Mouse (Mus musculus) B cell, adult 2 months (primary cell): ENCODE data around the gene Il9r.
A peak's percentile ranks its signal among the peaks of the same experiment; 100 is the strongest.

Experiments
- DNase-seq, 2 experiments: peaks; one replicate each; pipeline ENCODE4 v3.0.0; 2022

Gene Il9r

GRCm38 (mm10) chr11:32226124-32226871 lies 26.2 kb upstream of the Il9r start, which contains the start of gene Mpg:
TSS of gene Mpg (plus strand) at chr11:32226505.
- peak; percentile 92 to 93 for DNase-seq

- no peak for DNase-seq
These were observed 25.4 kb upstream of the Il9r start for GRCm38 (mm10) chr11:32225222-32226104.

DNA sequence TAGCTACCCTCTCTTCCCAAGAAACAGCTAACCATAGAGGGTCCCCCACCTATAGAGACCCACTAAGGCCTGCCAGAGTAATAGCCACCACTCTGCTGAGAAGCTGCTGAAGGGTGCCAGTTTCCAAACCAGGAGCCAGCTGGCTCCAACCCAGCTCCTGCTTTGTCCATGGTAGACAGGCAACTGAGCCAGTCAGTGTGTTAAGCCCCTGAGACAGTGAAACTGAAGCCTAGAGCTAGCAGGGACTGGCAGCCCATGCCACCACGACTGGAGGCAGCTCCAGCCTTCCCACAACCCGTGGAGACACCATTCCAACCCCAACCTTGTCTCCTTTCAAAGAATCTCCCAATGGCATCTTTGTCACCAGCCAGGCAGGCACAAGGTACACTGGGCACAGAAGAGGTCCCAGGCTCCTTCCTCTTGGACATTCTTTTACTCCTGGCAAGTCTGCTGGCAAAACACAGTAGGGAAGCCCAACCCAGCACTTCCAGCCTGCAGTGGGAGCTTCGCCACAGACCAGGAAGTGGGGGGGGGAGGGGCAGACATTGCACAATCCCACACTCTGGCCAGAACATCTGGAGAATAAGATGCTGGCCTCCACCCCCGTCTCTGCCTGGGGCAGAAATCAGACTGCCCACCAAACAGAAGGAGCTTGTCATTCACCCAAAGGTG lies 24.5 kb upstream of the Il9r start:
- DNase-seq: no peak

- no peak for DNase-seq
These were observed 23.4 kb upstream of the Il9r start for GRCm38 (mm10) chr11:32223297-32223967.

DNA sequence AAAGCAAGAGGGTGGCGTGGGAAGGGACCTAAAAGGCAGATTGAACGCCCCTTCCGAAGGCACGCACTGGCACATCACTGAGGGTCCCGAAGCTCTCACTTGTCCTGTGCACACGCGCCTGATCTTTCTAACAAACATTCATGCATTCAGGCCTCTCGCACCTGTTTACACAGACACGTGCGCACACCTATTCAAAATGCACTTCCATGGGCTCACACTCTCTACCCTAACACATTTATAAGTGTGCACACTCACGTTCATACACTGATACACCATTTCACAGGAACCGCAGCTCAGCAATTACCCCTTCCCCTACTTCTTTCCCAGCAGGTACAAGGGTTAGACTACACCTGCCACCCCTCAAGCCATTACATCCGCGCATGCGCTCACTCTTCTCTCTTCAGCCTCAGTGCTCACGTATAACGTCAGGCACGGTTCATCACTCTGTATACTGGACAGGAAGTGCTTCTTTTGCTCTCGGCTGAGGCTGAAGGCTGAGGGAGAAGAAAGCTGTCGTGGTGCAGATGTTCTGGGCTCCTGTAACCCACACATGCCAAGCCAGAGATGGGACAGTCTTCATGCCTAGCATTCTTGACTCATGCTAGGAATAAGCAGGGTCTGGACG lies 22.6 kb upstream of the Il9r start:
- DNase-seq: peak; percentile 56 to 58

DNA sequence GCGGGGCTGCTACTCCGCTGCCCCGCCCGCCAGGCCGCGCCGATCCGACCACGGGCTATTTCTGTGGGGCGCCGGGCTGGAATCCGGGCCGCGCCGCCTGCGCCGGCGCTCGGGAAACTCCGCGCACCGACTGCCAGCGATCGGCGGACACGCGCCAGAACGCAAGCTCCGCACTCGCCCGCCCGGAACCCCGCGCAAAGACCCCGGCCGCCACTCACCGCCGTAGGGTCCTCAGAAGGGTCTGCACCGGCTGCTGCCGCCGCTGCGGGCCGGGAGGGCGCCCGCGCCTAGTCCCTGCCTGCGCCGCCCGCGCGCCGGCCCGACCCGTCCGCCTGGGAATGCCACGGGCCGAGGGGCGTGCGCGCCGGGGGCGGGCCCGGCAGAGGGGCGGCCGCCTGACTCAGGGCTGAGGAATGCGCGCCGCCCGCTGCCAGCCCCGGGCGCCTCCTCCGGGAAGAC lies 21.9 kb upstream of the Il9r start, which contains the start of gene Rhbdf1:
TSS of gene Rhbdf1 (minus strand) at position 350 of the 459 bp plus-strand sequence.
- DNase-seq: no peak

GRCm38 (mm10) chr11:32221225-32221950 lies 21.3 kb upstream of the Il9r start:
- DNase-seq: peak; percentile 49 to 54

- DNase-seq: peak in 1 of 2 experiments; percentile 34
These were observed 20.6 kb upstream of the Il9r start for GRCm38 (mm10) chr11:32220607-32221224.

DNA sequence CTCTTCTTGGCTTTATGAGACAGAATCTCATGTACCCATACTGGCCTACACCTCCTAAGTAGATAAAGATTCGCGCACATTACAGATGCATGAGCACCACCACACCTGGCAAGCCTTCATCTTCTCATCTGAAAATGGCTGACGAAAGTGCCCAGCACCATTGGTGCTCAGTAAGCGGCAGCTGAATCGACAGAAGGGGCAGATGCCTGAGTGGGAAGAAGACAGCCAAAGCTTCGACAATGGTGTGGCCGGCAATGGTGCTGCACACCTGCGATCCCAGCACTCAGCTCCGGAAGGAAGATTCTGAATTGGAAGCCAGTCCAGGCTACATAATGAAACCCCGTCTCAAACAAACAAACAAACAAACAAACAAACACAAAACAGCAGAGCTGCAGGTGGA lies 19.2 kb upstream of the Il9r start:
- no peak for DNase-seq

GRCm38 (mm10) chr11:32218501-32219050 lies 18.5 kb upstream of the Il9r start:
- no peak for DNase-seq

GRCm38 (mm10) chr11:32216851-32217250 lies 16.8 kb upstream of the Il9r start:
- peak; percentile 84 for DNase-seq

DNA sequence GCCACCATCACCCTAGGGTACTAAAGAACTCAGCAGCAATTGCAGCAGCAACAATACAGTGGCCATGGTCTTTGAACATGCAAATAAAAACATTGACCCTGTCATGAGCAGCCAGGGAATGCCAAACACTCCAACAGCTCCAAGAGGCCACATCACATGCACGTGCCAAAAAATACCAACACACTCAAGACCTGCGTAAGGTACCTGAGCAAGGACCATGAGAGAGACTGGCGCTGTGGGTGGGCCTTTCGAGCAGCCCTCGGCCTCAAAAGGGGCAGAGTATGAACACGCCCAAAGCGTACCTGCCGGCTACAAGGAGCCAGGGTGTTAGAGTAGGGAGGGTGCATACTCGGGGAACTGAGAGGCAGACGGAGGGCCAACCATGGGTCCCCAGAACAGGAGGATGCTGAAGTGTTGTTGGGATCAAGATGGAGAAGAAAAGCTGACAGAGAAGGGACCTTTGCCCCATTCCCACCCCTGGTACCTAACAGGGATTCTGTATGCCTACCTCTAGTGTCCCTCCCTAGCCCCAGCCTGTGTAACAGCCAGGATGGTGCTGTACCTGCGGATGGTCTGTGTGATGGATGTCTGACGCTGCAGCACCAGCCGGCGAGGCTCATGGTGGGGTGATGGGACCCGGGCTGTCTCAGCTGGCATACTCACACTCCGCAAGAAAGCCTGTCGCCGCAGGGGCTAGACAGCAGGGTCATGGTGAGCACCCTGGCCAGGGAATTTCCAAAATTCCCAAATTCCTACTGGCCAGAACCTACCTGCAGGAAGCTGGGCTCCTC lies 15.5 kb upstream of the Il9r start:
- DNase-seq: no peak

DNA sequence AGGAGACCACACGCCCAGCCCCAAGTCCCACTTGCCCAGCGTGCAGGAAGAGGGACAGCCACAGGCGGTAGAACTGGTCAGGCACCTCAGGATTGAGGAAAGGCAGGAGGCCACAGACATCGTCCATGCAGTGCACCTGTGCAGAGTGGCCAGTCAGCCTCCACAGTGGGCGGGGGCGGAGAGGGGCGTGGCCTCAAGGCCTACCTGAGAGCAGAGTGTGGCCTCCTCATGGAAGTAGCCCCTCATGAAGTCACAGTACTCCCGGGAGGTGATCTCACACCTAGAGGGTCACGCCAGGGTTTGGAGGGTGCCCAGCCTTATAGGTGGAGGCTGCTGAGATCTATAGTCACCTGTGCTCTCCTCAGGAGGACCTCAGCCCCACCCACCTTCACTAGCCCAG lies 10.5 kb upstream of the Il9r start:
- no peak for DNase-seq

- DNase-seq: peak; percentile 91 to 93
These were observed 5.2 kb upstream of the Il9r start, which contains the start of gene Snrnp25 for GRCm38 (mm10) chr11:32205058-32205873. TSS of gene Snrnp25 (plus strand) at chr11:32205415.

DNA sequence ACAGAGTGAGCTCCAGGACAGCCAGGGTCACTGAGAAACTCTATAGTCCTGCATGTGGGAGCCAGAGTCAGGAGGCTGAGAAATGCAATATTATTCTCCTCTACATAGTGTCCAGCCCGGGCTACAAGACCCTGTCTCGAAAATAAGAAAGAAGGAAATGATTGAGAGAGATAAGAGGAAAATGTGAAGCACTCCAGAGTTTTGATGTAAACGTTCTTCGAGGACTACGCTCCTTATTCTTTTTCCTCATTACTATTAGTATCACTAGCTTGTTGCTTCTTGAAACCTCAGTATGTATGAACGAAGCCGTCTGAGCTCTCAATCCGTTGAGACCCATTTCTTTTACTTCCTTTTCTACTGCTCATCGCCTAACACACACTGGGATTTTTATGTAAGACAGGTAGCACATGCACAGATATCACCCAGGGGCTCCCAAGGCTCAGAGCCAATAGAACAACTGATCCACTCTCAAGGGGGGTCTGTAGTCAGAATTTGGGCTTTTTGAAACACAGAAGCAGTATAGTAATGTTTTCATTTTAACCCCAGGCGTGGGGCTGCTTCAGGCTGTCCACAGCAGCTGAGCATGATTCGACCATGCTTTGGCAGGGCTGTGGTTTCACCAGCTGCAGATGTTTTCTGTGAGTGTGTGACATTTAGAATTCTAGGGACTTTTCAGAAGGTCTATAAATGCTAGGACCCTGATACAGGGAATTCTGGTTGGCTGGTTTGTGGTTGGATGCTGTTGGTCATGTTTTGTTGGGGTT lies 2.0 kb upstream of the Il9r start:
- no peak for DNase-seq

DNA sequence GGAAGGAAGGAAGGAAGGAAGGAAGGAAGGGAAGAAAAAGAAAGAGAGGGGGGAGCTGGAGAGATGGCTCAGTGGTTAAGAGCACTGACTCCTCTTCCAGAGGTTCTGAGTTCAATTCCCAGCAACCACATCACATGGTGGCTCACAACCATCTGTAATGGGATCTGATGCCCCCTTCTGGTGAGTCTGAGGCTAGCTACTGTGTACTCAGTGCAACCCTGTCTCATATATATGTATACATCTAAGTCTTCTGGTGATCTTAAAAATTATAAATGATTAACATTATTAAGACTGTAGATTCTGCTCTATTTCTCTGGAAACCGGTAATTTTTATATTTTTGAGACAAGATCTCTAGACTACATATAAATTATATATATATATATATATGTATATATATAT lies 913 bp upstream of the Il9r start:
- DNase-seq: peak in 1 of 2 experiments; percentile 37

GRCm38 (mm10) chr11:32199230-32199629 lies 849 bp downstream of the Il9r start:
- DNase-seq: no peak
